Mouse (Mus musculus) myocyte (in vitro differentiated cells): ENCODE measurements at regions not wholly inside any gene's neighbourhood (a gene's known extent, or its start where the extent isn't known, plus 50 kb on each side); places are given as distances from the start of the nearest gene placed in this dataset.

Experiments
- CEBPB ChIP-seq: IDR thresholded peaks from 2 replicates; pipeline ENCODE4 v1.6.1; 2011; ENCODE audit warnings: mild to moderate bottlenecking, moderate library complexity; ENCODE audit not compliant: poor library complexity, insufficient read depth, severe bottlenecking
- E2F4 ChIP-seq: IDR thresholded peaks from one replicate; pipeline ENCODE4 v1.6.1; 2011; ENCODE audit warnings: mild to moderate bottlenecking, control low read depth, moderate library complexity; ENCODE audit not compliant: insufficient read depth
- MAX ChIP-seq: IDR thresholded peaks from one replicate; pipeline ENCODE4 v1.6.1; 2011; ENCODE audit warnings: low read depth, mild to moderate bottlenecking, control low read depth
- MYOD1 ChIP-seq, 3 experiments: IDR thresholded peaks; one replicate each; pipeline ENCODE4 v1.6.1; 2011; ENCODE audit warnings: control low read depth in 2 of 3, low read depth in 2 of 3, mild to moderate bottlenecking in 2 of 3, moderate library complexity in 1 of 3; ENCODE audit not compliant: insufficient read length in 2 of 3, control insufficient read depth in 1 of 3
- POLR2A ChIP-seq: IDR thresholded peaks from one replicate; pipeline ENCODE4 v1.6.1; 2011; ENCODE audit warnings: low read depth, mild to moderate bottlenecking, control low read depth, moderate library complexity; ENCODE audit not compliant: insufficient read length
- POLR2AphosphoS2 ChIP-seq: IDR thresholded peaks from one replicate; pipeline ENCODE4 v1.6.1; 2011; ENCODE audit warnings: low read depth, control low read depth; ENCODE audit not compliant: insufficient read length
- TCF12 ChIP-seq: IDR thresholded peaks from one replicate; pipeline ENCODE4 v1.6.1; 2011; ENCODE audit warnings: mild to moderate bottlenecking, control low read depth; ENCODE audit not compliant: poor library complexity, insufficient read depth, severe bottlenecking
- USF1 ChIP-seq: IDR thresholded peaks from one replicate; pipeline ENCODE4 v1.6.1; 2011; ENCODE audit warnings: low read depth, mild to moderate bottlenecking, control low read depth, moderate library complexity

DNA sequence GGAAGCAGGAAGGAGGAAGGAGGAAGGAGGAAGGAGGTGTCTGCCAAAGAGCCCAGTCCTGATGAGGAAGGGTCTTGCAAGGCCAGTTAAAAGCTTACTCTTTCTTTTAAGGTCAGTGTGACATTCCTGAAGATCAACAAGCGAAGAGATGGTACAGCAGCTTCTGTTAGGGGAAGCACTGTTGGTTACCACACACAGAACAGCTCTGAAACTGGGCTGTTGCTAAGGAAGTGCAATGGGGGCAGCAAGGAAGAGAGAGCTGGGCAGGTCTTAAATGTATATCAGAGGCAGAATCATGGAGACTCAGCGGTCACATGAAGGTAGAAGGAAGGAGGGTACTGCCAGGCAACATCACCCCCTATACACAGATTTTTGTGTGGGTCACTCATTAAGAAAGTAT, 63.3 kb downstream of the Tmem30b start:
- no peak for TF ChIP-seq E2F4
- no peak for TF ChIP-seq POLR2A
- TF ChIP-seq TCF12, result no peak
- TF ChIP-seq MAX, result no peak
- TF ChIP-seq USF1, result no peak
- no peak for TF ChIP-seq CEBPB
- TF ChIP-seq POLR2AphosphoS2, result no peak
- TF ChIP-seq MYOD1 (IDR thresholded peaks at IDR 0.05; ENCODE audit: control insufficient read depth in 1 of 3, insufficient read length in 2 of 3, low read depth in 2 of 3), result no peak
